Mouse (Mus musculus): Measurements from ENCODE around the gene Lgmn.

GRCm38 (mm10) chr12:102422623-102423320 lies 16.8 kb downstream of the Lgmn start:
- TF ChIP-seq EP300 (optimal IDR thresholded peaks at IDR 0.05): no peak
- TF ChIP-seq CTCF (IDR thresholded peaks at IDR 0.05; ENCODE audit: low read depth): no peak

Measured in stomach, postnatal 0 days (tissue).